Mouse (Mus musculus): ENCODE results near the gene Ccdc171. TPM values are rescaled to one million over a fixed set of nuclear protein-coding genes. Genes with fewer than 3 reads are reported as not detected.

The Ccdc171 gene
- polyA plus RNA-seq, 1 experiment = 9.2 TPM

DNA sequence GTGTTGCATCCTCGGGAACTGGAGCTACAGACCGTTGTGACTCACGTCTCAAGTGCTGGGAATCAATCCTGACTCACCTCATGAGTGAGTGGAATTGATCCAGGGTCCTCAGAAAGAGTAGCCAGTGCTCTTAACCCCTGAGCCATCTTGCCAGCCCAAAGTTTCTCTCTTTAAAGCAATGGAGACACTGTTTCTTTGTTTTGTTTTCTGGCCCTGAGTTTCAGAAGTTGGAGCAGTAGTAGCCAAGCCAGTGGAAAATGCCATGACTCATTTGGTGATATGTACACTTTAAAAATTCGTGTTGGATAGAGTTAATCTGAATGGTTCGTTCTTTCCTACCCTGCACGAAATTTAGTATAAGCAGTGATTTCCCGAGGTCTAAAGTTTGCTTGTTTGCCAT is 157.5 kb downstream of the Ccdc171 start:
- H3K4me1 ChIP-seq (ENCODE audit: control insufficient read depth, insufficient read depth, low read length) = no peaks in the 10 kb centered on the region
- TF ChIP-seq EP300 (IDR thresholded peaks at IDR 0.05; ENCODE audit: insufficient read depth, low read depth, low read length) (no peak), POLR2A (IDR thresholded peaks at IDR 0.05; ENCODE audit: insufficient read depth, low read length) (no peak), CTCF (IDR thresholded peaks at IDR 0.05; ENCODE audit: low read depth, low read length) (no peak)
- H3K9ac ChIP-seq (ENCODE audit: low read depth, poor library complexity, severe bottlenecking) = no peak overlapping the region

DNA sequence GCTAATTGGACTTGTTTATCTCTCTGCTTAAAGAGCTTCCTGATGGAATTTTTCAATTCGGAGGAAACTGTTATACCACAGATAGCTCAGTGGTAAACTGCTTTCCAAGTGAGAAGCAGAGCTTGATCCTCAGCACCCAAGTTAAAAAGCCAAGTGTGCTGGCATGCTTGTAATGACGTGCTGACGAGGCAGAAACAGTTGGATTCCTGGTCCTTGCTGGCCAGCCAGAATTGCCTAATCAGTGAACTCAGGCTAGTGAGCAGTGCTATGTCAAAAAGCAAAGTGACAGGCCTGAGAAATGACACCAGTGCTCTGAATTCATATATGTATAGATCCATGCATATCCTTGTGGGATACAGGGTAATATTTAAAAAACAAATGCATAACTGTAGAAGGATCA is 174.8 kb downstream of the Ccdc171 start:
- no peaks in the 10 kb centered on the region for H3K36me3 ChIP-seq (ENCODE audit: control insufficient read depth, insufficient read depth, low read length, poor library complexity, severe bottlenecking)
- H3K9ac ChIP-seq (ENCODE audit: low read depth, poor library complexity, severe bottlenecking) = no peak overlapping the region
- H3K4me3 ChIP-seq (ENCODE audit: low read depth, low read length) = no peak overlapping the region
- no peaks in the 10 kb centered on the region for H3K4me1 ChIP-seq (ENCODE audit: control insufficient read depth, insufficient read depth, low read length)
- 0 out of 2 replicates have a peak, but pooled peaks cover 2% of the 10 kb centered on the region for H3K9me3 ChIP-seq (replicated peaks; ENCODE audit: control insufficient read depth, insufficient read depth, low read length, poor library complexity, severe bottlenecking)
- no peak for TF ChIP-seq POLR2A (IDR thresholded peaks at IDR 0.05; ENCODE audit: insufficient read depth, low read length)
- no peak for TF ChIP-seq EP300 (IDR thresholded peaks at IDR 0.05; ENCODE audit: insufficient read depth, low read depth, low read length)
- H3K27me3 ChIP-seq (ENCODE audit: control insufficient read depth, insufficient read depth, low read length, poor library complexity, severe bottlenecking) = no peaks in the 10 kb centered on the region
- no peak overlapping the region for H3K27ac ChIP-seq (ENCODE audit: insufficient read depth, low read length)

More for the DNA sequence above, 157.5 kb downstream of the Ccdc171 start:
- Histone ChIP-seq H3K9me3 (replicated peaks; ENCODE audit: control insufficient read depth, insufficient read depth, low read length, poor library complexity, severe bottlenecking) (no peaks in the 10 kb centered on the region), H3K27me3 (ENCODE audit: control insufficient read depth, insufficient read depth, low read length, poor library complexity, severe bottlenecking) (no peaks in the 10 kb centered on the region), H3K27ac (ENCODE audit: insufficient read depth, low read length) (no peak overlapping the region), H3K36me3 (ENCODE audit: control insufficient read depth, insufficient read depth, low read length, poor library complexity, severe bottlenecking) (no peaks in the 10 kb centered on the region), H3K4me3 (ENCODE audit: low read depth, low read length) (no peak overlapping the region)

- Histone ChIP-seq H3K9ac (ENCODE audit: low read depth, poor library complexity, severe bottlenecking) (no peak overlapping the region), H3K9me3 (replicated peaks; ENCODE audit: control insufficient read depth, insufficient read depth, low read length, poor library complexity, severe bottlenecking) (0 out of 2 replicates have a peak, but pooled peaks cover under 1% of the 10 kb centered on the region), H3K4me3 (ENCODE audit: low read depth, low read length) (no peak overlapping the region), H3K27me3 (ENCODE audit: control insufficient read depth, insufficient read depth, low read length, poor library complexity, severe bottlenecking) (no peaks in the 10 kb centered on the region), H3K4me1 (ENCODE audit: control insufficient read depth, insufficient read depth, low read length) (no peaks in the 10 kb centered on the region), H3K27ac (ENCODE audit: insufficient read depth, low read length) (no peak overlapping the region), H3K36me3 (ENCODE audit: control insufficient read depth, insufficient read depth, low read length, poor library complexity, severe bottlenecking) (no peaks in the 10 kb centered on the region)
- TF ChIP-seq CTCF (IDR thresholded peaks at IDR 0.05; ENCODE audit: low read depth, low read length) (no peak), EP300 (IDR thresholded peaks at IDR 0.05; ENCODE audit: insufficient read depth, low read depth, low read length) (no peak)
Observed at GRCm38 (mm10) chr4:83716996-83717395, 191.7 kb downstream of the Ccdc171 start.

DNA sequence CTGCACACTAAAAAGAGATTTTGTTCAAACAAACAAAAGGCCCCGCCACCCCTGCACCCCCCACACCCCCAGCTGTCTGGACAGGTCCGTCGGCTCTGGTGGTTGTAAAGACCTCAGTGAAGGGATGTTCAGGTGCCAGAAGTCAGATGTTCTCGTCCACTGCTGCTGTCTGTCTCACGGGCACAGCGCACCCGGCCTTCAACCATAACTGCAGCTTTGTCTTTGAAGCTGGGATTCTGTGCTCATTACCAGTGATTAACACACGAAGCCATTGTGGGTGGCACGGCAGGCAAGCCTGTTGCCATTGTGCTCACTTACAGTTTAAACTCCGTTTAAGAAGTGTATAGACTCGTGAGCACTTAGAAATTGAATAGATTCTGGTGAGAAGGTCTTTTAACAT is 194.5 kb downstream of the Ccdc171 start:
- no peak overlapping the region for H3K9ac ChIP-seq (ENCODE audit: low read depth, poor library complexity, severe bottlenecking)
- no peak for TF ChIP-seq EP300 (IDR thresholded peaks at IDR 0.05; ENCODE audit: insufficient read depth, low read depth, low read length)
- TF ChIP-seq POLR2A (IDR thresholded peaks at IDR 0.05; ENCODE audit: insufficient read depth, low read length) = no peak
- no peak for TF ChIP-seq CTCF (IDR thresholded peaks at IDR 0.05; ENCODE audit: low read depth, low read length)

DNA sequence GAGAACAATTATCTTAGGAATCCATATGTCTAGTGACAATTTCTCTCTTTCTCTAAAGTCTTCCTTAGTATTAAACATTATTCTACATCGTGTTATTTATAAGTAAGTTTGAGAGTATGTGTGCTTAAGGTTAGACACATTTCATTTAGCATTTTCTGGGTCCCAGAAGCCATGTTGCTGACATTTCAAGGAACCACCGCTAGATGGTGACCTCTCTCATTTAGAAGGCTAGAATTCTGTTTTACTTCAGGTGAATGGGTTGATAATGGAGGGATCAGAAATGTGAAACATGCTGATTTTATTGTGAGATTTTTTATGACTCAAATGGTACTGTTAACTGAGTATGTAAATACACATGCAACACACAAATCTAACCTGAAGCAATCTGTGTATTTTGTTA is 199.8 kb downstream of the Ccdc171 start:
- Histone ChIP-seq H3K27ac (ENCODE audit: insufficient read depth, low read length) (no peak overlapping the region), H3K4me3 (ENCODE audit: low read depth, low read length) (no peak overlapping the region), H3K9me3 (replicated peaks; ENCODE audit: control insufficient read depth, insufficient read depth, low read length, poor library complexity, severe bottlenecking) (no peaks in the 10 kb centered on the region), H3K4me1 (ENCODE audit: control insufficient read depth, insufficient read depth, low read length) (no peaks in the 10 kb centered on the region), H3K36me3 (ENCODE audit: control insufficient read depth, insufficient read depth, low read length, poor library complexity, severe bottlenecking) (no peaks in the 10 kb centered on the region), H3K9ac (ENCODE audit: low read depth, poor library complexity, severe bottlenecking) (no peak overlapping the region), H3K27me3 (ENCODE audit: control insufficient read depth, insufficient read depth, low read length, poor library complexity, severe bottlenecking) (no peaks in the 10 kb centered on the region)
- TF ChIP-seq EP300 (IDR thresholded peaks at IDR 0.05; ENCODE audit: insufficient read depth, low read depth, low read length) (no peak), POLR2A (IDR thresholded peaks at IDR 0.05; ENCODE audit: insufficient read depth, low read length) (no peak), CTCF (IDR thresholded peaks at IDR 0.05; ENCODE audit: low read depth, low read length) (no peak)

More for the DNA sequence above, 194.5 kb downstream of the Ccdc171 start:
- Histone ChIP-seq H3K36me3 (ENCODE audit: control insufficient read depth, insufficient read depth, low read length, poor library complexity, severe bottlenecking) (no peaks in the 10 kb centered on the region), H3K27me3 (ENCODE audit: control insufficient read depth, insufficient read depth, low read length, poor library complexity, severe bottlenecking) (no peaks in the 10 kb centered on the region), H3K4me3 (ENCODE audit: low read depth, low read length) (no peak overlapping the region), H3K9me3 (replicated peaks; ENCODE audit: control insufficient read depth, insufficient read depth, low read length, poor library complexity, severe bottlenecking) (no peaks in the 10 kb centered on the region), H3K4me1 (ENCODE audit: control insufficient read depth, insufficient read depth, low read length) (no peaks in the 10 kb centered on the region), H3K27ac (ENCODE audit: insufficient read depth, low read length) (no peak overlapping the region)

DNA sequence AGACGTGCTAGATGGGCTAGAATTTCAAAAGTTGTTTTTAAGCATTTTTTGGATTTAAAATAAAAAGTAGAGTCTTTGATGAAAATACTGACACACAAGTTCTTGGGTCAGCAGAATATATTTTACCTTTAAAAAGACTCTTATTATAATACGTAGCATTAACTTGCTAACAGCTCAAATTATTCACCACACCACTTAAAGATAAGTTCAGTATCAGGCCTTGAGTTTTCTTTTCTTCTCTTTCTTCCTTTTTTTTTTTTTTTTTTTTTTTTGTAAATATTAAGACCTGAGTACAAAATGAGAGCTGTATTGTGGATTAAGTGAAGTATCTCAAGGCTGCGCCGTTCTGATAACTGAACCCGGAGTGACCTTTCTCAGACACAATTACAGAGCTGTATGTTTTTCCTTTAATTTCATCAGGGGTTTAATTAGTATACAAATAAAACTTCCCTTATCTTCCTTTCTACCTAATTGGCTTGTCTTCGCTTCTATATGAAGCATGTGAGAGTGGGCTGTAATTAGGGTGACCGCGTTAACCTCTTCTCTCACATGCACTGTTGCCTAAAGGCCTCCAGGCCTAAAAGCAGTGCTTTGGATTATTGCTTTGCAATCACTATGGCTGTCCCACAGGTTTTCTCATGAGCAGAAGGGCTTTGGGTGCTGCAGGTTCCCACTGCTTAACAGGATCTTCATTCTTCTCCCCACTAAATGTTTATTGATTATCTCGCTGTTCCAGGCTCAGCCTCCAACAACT is 214.0 kb downstream of the Ccdc171 start:
- no peaks in the 10 kb centered on the region for H3K27me3 ChIP-seq (ENCODE audit: control insufficient read depth, insufficient read depth, low read length, poor library complexity, severe bottlenecking)
- H3K9me3 ChIP-seq (replicated peaks; ENCODE audit: control insufficient read depth, insufficient read depth, low read length, poor library complexity, severe bottlenecking) = no peaks in the 10 kb centered on the region
- no peak overlapping the region for H3K4me3 ChIP-seq (ENCODE audit: low read depth, low read length)
- H3K4me1 ChIP-seq (ENCODE audit: control insufficient read depth, insufficient read depth, low read length) = no peaks in the 10 kb centered on the region
- H3K9ac ChIP-seq (ENCODE audit: low read depth, poor library complexity, severe bottlenecking) = no peak overlapping the region
- H3K36me3 ChIP-seq (ENCODE audit: control insufficient read depth, insufficient read depth, low read length, poor library complexity, severe bottlenecking) = no peaks in the 10 kb centered on the region
- no peak for TF ChIP-seq POLR2A (IDR thresholded peaks at IDR 0.05; ENCODE audit: insufficient read depth, low read length)
- TF ChIP-seq EP300 (IDR thresholded peaks at IDR 0.05; ENCODE audit: insufficient read depth, low read depth, low read length) = no peak
- no peak for TF ChIP-seq CTCF (IDR thresholded peaks at IDR 0.05; ENCODE audit: low read depth, low read length)
- no peak overlapping the region for H3K27ac ChIP-seq (ENCODE audit: insufficient read depth, low read length)
